Mouse (Mus musculus) CH12.LX (cell line): Measurements from ENCODE around the gene Mapk6.

Source experiments
- CHD1 ChIP-seq: IDR thresholded peaks from 2 replicates; pipeline ENCODE4 v1.6.1; 2012; ENCODE audit warnings: low read depth, low read length, improper control_type of control experiment, inconsistent platforms
- CHD2 ChIP-seq: IDR thresholded peaks from 2 replicates; pipeline ENCODE4 v1.6.1; 2011; ENCODE audit warnings: low read length, improper control_type of control experiment
- CTCF ChIP-seq, 2 experiments: IDR thresholded peaks in 1 of 2; conservative IDR thresholded peaks in 1 of 2; 2 replicates each; pipeline ENCODE4 v1.5.1; 2011 to 2012; ENCODE audit warnings: low read depth in 2 of 2, low read length in 2 of 2, improper control_type of control experiment in 1 of 2, inconsistent platforms in 1 of 2, mild to moderate bottlenecking in 1 of 2, moderate library complexity in 1 of 2
- E2F4 ChIP-seq: IDR thresholded peaks from 2 replicates; pipeline ENCODE4 v1.6.1; 2011; ENCODE audit warnings: low read depth, low read length, improper control_type of control experiment; ENCODE audit not compliant: insufficient replicate concordance
- ELF1 ChIP-seq: IDR thresholded peaks from 2 replicates; pipeline ENCODE4 v1.6.1; 2014; ENCODE audit warnings: low read depth, mild to moderate bottlenecking, inconsistent platforms, low read length, improper control_type of control experiment
- JUND ChIP-seq: conservative IDR thresholded peaks from 2 replicates; pipeline ENCODE4 v1.6.1; 2011; ENCODE audit warnings: low read depth, low read length, improper control_type of control experiment
- KAT2A ChIP-seq: IDR thresholded peaks from 2 replicates; pipeline ENCODE4 v1.6.1; 2012; ENCODE audit warnings: low read length, improper control_type of control experiment, inconsistent platforms; ENCODE audit not compliant: insufficient replicate concordance
- MAFK ChIP-seq: IDR thresholded peaks from 2 replicates; pipeline ENCODE4 v1.6.1; 2011; ENCODE audit warnings: low read length, improper control_type of control experiment; ENCODE audit not compliant: insufficient replicate concordance
- NRF1 ChIP-seq: IDR thresholded peaks from 2 replicates; pipeline ENCODE4 v1.6.1; 2014; ENCODE audit warnings: low read depth, mild to moderate bottlenecking, inconsistent platforms, low read length, improper control_type of control experiment, moderate library complexity
- POLR2A ChIP-seq: IDR thresholded peaks from 2 replicates; pipeline ENCODE4 v1.6.1; 2011; ENCODE audit warnings: low read depth, mild to moderate bottlenecking, improper control_type of control experiment, low read length
- POLR2AphosphoS2 ChIP-seq: IDR thresholded peaks from 2 replicates; pipeline ENCODE4 v1.6.1; 2011; ENCODE audit warnings: low read depth, low read length, improper control_type of control experiment
- RAD21 ChIP-seq: IDR thresholded peaks from 2 replicates; pipeline ENCODE4 v1.6.1; 2011; ENCODE audit warnings: low read depth, mild to moderate bottlenecking, low read length, improper control_type of control experiment, moderate library complexity
- USF2 ChIP-seq: conservative IDR thresholded peaks from 2 replicates; pipeline ENCODE4 v1.6.1; 2011; ENCODE audit warnings: low read depth, low read length, improper control_type of control experiment

- TF ChIP-seq CTCF (conservative IDR thresholded peaks at IDR 0.05 in 1 of 2, IDR thresholded peaks at IDR 0.05 in 1 of 2; ENCODE audit: low read depth in 2 of 2, low read length in 2 of 2) (no peak), NRF1 (no peak), POLR2A (no peak), POLR2AphosphoS2 (no peak), CHD1 (no peak), CHD2 (no peak), JUND (no peak; the same call in 1 of the 2 replicates), RAD21 (no peak), USF2 (no peak), MAFK (no peak), E2F4 (no peak), KAT2A (no peak), ELF1 (no peak)
Observed at GRCm38 (mm10) chr9:75328047-75328446, 81.8 kb downstream of the Mapk6 start.
